Mouse (Mus musculus) left cerebral cortex, adult 2 months (tissue): ENCODE results near the gene Dhx35. TPM values are rescaled to one million over a fixed set of nuclear protein-coding genes. Genes with fewer than 3 reads are reported as not detected.

ENCODE experiments used
- DNase-seq, 2 experiments: peaks; one replicate each; pipeline ENCODE4 v3.0.0; 2021 to 2022; ENCODE audit warnings: low spot score in 2 of 2, mixed read lengths in 1 of 2; ENCODE audit errors: extremely low spot score in 1 of 2
- H3K27ac ChIP-seq: fragments of 200-600 bp; 2 replicates; pipeline ENCODE4 v1.8.1; 2022
- H3K4me3 ChIP-seq: fragments of 200-600 bp; 2 replicates; pipeline ENCODE4 v1.8.1; 2022
- CTCF ChIP-seq: fragments of 200-600 bp; IDR thresholded peaks from 2 replicates; pipeline ENCODE4 v1.8.1; 2022; ENCODE audit warnings: antibody characterized with exemption, mild to moderate bottlenecking, moderate library complexity
- intact Hi-C: fragments of 180-260 bp; cut with DNase I; formaldehyde crosslinking; loops from one replicate; pipeline ENCODE4 v1.15.1; 2025
- total RNA-seq, 2 experiments: library from RNA; stranded (reverse); gene quantifications; 2 replicates each; pipeline ENCODE4 v1.2.3; 2021

Dhx35 gene
- total RNA-seq, 2 experiments from 2014 or later, result 20.6 to 20.9 TPM

- DNase-seq, result no peak
- TF ChIP-seq CTCF, result no peak
- intact Hi-C loops, result no loop called here
- Histone ChIP-seq H3K27ac (no peak overlapping the region), H3K4me3 (no peak overlapping the region)
Measured at GRCm38 (mm10) chr2:158815686-158816085, 21.1 kb downstream of the Dhx35 start.

GRCm38 (mm10) chr2:158816239-158816638, 21.6 kb downstream of the Dhx35 start:
- intact Hi-C loops, result no loop called here
- no peak overlapping the region for H3K27ac ChIP-seq
- TF ChIP-seq CTCF, result no peak
- no peak for DNase-seq
- H3K4me3 ChIP-seq, result no peak overlapping the region

- TF ChIP-seq CTCF, result no peak
- Histone ChIP-seq H3K4me3 (no peak overlapping the region), H3K27ac (no peak overlapping the region)
- intact Hi-C loops, result no loop called here
- DNase-seq, result no peak
Measured at GRCm38 (mm10) chr2:158817708-158818107, 23.1 kb downstream of the Dhx35 start.

- TF ChIP-seq CTCF, result peak; percentile 8; the same call in 1 of the 2 replicates
- H3K27ac ChIP-seq, result no peak overlapping the region
- DNase-seq, result no peak
- H3K4me3 ChIP-seq, result no peak overlapping the region
- intact Hi-C loops, result no loop called here
Measured at GRCm38 (mm10) chr2:158828124-158828523, 33.5 kb downstream of the Dhx35 start.

GRCm38 (mm10) chr2:158829746-158830145, 35.1 kb downstream of the Dhx35 start:
- H3K4me3 ChIP-seq, result no peak overlapping the region
- intact Hi-C loops, result no loop called here
- no peak for DNase-seq
- H3K27ac ChIP-seq, result no peak overlapping the region
- no peak; the same call in 1 of the 2 replicates for TF ChIP-seq CTCF

GRCm38 (mm10) chr2:158833221-158833620, 38.6 kb downstream of the Dhx35 start:
- no peak for DNase-seq
- peak overlapping the region; percentile 53; the same call in 1 of the 2 replicates for H3K27ac ChIP-seq
- intact Hi-C loops, result no loop called here
- no peak for TF ChIP-seq CTCF
- no peak overlapping the region for H3K4me3 ChIP-seq

GRCm38 (mm10) chr2:158833645-158834044, 39.0 kb downstream of the Dhx35 start:
- H3K27ac ChIP-seq, result peak overlapping the region; percentile 53; the same call in 1 of the 2 replicates
- no peak for TF ChIP-seq CTCF
- no peak overlapping the region for H3K4me3 ChIP-seq
- intact Hi-C loops, result no loop called here
- DNase-seq, result no peak

- no peak overlapping the region for H3K27ac ChIP-seq
- intact Hi-C loops, result no loop called here
- H3K4me3 ChIP-seq, result no peak overlapping the region
- DNase-seq, result no peak
- TF ChIP-seq CTCF, result no peak
Measured at GRCm38 (mm10) chr2:158843287-158843686, 48.7 kb downstream of the Dhx35 start.

GRCm38 (mm10) chr2:158845031-158845430, 50.4 kb downstream of the Dhx35 start:
- DNase-seq, result no peak
- no peak for TF ChIP-seq CTCF
- intact Hi-C loops, result no loop called here
- Histone ChIP-seq H3K4me3 (no peak overlapping the region), H3K27ac (no peak overlapping the region)

GRCm38 (mm10) chr2:158846208-158846607, 51.6 kb downstream of the Dhx35 start:
- no peak for DNase-seq
- no peak overlapping the region for H3K4me3 ChIP-seq
- intact Hi-C loops, result no loop called here
- no peak for TF ChIP-seq CTCF
- H3K27ac ChIP-seq, result no peak overlapping the region

- no peak overlapping the region for H3K27ac ChIP-seq
- TF ChIP-seq CTCF, result no peak
- DNase-seq, result no peak
- H3K4me3 ChIP-seq, result no peak overlapping the region
- intact Hi-C loops, result no loop called here
Measured at GRCm38 (mm10) chr2:158847991-158848390, 53.4 kb downstream of the Dhx35 start.

GRCm38 (mm10) chr2:158849416-158849815, 54.8 kb downstream of the Dhx35 start:
- Histone ChIP-seq H3K4me3 (no peak overlapping the region), H3K27ac (no peak overlapping the region)
- intact Hi-C loops, result no loop called here
- DNase-seq, result no peak
- no peak for TF ChIP-seq CTCF

- Histone ChIP-seq H3K27ac (no peak overlapping the region), H3K4me3 (no peak overlapping the region)
- DNase-seq, result peak in 1 of 2 experiments; percentile 46
- TF ChIP-seq CTCF, result peak; percentile 72
- intact Hi-C loops, result no loop called here
Measured at GRCm38 (mm10) chr2:158852579-158852978, 58.0 kb downstream of the Dhx35 start.
